Mouse (Mus musculus): ENCODE data around the gene Chrnd. TPM values are rescaled to one million over a fixed set of nuclear protein-coding genes. Genes with fewer than 3 reads are reported as not detected.

The Chrnd gene
- polyA plus RNA-seq, 1 experiment from 2014 or later, result 1.7 TPM

DNA sequence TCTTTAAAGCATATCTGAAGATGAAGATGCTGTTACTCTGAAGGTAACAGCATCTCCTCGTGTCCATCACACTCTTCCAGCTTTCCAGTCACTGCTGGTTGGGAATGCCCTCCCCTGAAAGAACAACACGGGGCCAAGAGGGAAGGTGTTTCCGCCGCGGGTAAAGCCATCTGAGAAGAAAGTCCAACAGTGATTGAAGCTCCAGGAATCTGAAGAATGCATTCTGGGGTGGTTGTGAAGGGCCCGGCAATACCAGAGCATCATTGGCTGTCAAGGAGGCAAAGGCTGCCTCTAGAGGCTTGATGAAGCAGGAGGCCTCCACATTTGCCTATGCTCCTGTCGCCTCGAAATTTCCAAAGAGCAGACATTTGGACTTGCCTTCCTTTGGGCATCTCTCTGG is 48.6 kb downstream of the Chrnd start:
- Histone ChIP-seq H3K36me3 (peaks cover 54% of the 10 kb centered on the region), H3K27me3 (no peaks in the 10 kb centered on the region), H3K27ac (no peak overlapping the region), H3K4me1 (replicated peaks) (no peaks in the 10 kb centered on the region), H3K9me3 (no peaks in the 10 kb centered on the region), H3K4me2 (no peak overlapping the region), H3K9ac (replicated peaks) (no peak overlapping the region), H3K4me3 (replicated peaks) (no peak overlapping the region)
- no peak for ATAC-seq (ENCODE audit: insufficient number of reproducible peaks, insufficient read depth, low FRiP score, low TSS enrichment, low read depth)
- 74% methylated on average over 8 of the region's 8 CpGs for WGBS

DNA sequence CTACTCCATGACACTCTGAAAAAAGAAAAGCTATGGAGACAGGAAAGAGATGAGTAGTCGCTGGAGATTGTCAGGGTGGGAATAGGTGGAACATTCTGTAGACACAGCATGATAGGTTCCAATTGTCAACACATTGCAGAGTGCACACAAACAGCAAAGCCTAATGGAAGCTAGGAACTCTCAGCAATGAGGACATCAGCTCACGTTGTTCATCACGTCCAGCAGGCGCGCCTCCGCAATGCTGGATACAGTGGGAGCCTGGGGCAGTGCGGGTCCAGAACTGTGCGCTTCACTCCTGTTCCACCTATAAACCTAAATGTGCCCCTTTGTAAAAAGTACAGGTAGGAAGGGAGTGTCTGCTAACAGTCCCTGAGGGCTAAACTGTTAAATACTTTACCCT is 52.6 kb downstream of the Chrnd start:
- Histone ChIP-seq H3K27ac (no peak overlapping the region), H3K9ac (replicated peaks) (no peak overlapping the region), H3K9me3 (no peaks in the 10 kb centered on the region), H3K36me3 (peaks cover 18% of the 10 kb centered on the region), H3K4me2 (no peak overlapping the region), H3K27me3 (no peaks in the 10 kb centered on the region), H3K4me1 (replicated peaks) (0 out of 2 replicates have a peak, but pooled peaks cover 2% of the 10 kb centered on the region), H3K4me3 (replicated peaks) (no peak overlapping the region)
- ATAC-seq (ENCODE audit: insufficient number of reproducible peaks, insufficient read depth, low FRiP score, low TSS enrichment, low read depth), result no peak
- WGBS, result 89% methylated on average over 8 of the region's 8 CpGs

DNA sequence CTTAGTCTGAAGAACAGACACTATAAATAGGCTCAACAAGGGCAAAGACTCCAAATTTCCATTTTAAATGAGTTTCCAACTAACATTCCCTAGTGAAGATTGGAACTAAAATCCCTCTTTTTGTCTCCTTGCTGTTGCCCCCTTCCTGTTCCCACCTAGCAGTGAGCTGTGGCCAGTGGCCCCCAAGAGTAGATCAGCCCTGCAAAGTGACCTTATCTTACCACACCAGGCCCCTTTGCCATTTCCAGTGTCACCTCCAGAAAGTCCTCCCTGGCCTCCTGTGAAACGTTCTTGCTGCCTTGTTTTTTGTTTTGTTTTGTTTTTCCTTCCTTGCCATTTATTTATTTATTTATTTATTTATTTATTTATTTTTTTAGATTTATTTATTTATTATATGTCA is 55.0 kb downstream of the Chrnd start:
- ATAC-seq (ENCODE audit: insufficient number of reproducible peaks, insufficient read depth, low FRiP score, low TSS enrichment, low read depth), result no peak
- Histone ChIP-seq H3K36me3 (no peaks in the 10 kb centered on the region), H3K4me3 (replicated peaks) (no peak overlapping the region), H3K4me1 (replicated peaks) (0 out of 2 replicates have a peak, but pooled peaks cover 2% of the 10 kb centered on the region), H3K9me3 (no peaks in the 10 kb centered on the region), H3K27me3 (no peaks in the 10 kb centered on the region), H3K27ac (no peak overlapping the region), H3K4me2 (no peak overlapping the region), H3K9ac (replicated peaks) (no peak overlapping the region)
- WGBS, result 44% methylated on average over 1 of the region's 1 CpGs

DNA sequence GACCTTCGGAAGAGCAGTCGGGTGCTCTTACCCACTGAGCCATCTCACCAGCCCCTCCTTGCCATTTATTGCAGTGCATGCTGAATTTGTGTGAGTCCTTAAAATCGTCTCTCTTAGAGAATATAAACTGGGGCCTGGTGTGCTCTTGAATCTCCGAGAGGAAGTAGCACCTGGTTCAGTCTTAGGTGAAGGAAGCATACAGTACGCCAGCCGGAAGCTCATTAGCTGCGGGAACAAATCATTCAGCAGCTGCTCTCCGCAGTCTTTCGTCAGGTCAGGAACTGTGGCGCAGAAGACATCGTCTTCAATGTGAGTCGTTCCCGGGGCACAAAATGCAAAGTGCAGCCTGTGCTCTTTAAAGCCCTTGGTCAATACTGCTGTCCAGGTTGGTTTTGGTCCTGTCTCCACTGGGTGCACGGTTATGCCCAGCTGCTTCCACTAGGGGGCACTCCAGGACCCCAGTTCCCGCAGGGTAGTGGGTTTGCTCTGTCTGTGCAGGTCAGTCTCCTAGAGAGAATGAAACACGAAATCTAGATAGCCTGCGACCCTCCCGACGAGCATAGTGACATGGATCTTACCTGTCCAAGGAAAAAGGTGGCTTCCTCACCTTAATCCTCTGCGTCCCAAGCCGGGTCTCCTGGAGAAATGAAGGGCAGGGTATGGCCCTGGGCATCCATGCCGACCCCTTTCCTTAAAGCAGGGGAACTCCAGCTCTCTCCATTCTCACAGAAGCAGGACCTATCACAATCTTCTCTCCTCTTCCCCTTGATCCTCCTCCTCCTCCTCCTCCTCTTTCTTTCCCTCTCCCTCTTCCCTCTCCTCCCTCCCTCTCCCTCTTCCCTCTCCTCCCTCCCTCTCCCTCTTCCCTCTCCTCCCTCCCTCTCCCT is 55.8 kb downstream of the Chrnd start:
- 22% methylated on average over 22 of the region's 22 CpGs for WGBS

More for the DNA sequence above, 55.8 kb downstream of the Chrnd start:
- no peaks in the 10 kb centered on the region for H3K9me3 ChIP-seq
- no peak overlapping the region for H3K9ac ChIP-seq (replicated peaks)
- H3K4me2 ChIP-seq, result peak overlapping the region; percentile 44
- H3K4me3 ChIP-seq (replicated peaks), result no peak overlapping the region
- no peaks in the 10 kb centered on the region for H3K36me3 ChIP-seq
- ATAC-seq (ENCODE audit: insufficient number of reproducible peaks, insufficient read depth, low FRiP score, low TSS enrichment, low read depth), result peak; percentile 83; the same call in 1 of the 2 replicates
- H3K27me3 ChIP-seq, result no peaks in the 10 kb centered on the region
- 0 out of 2 replicates have a peak, but pooled peaks cover 2% of the 10 kb centered on the region for H3K4me1 ChIP-seq (replicated peaks)
- H3K27ac ChIP-seq, result no peak overlapping the region

Other genes with a start within 250 kb of the Chrnd start
- not detected in 2 replicates for gene Alppl2, start 100.7 kb upstream of the Chrnd start, polyA plus RNA-seq (2016; fragmentation: Nextera tagmentation; extraction: Ambion mirVana)
- gene Alpi, start 89.0 kb upstream of the Chrnd start, polyA plus RNA-seq (2016; fragmentation: Nextera tagmentation; extraction: Ambion mirVana), result not detected in 2 replicates
- gene Akp3, start 65.6 kb upstream of the Chrnd start, polyA plus RNA-seq (2016; fragmentation: Nextera tagmentation; extraction: Ambion mirVana), result not detected in 2 replicates
- 0.29 and 0.56 TPM in 2 replicates for gene Ecel1, start 34.1 kb upstream of the Chrnd start, polyA plus RNA-seq (2016; fragmentation: Nextera tagmentation; extraction: Ambion mirVana)
- gene Prss56, start 7.3 kb upstream of the Chrnd start, polyA plus RNA-seq (2016; fragmentation: Nextera tagmentation; extraction: Ambion mirVana), result not detected in 2 replicates
- gene Chrng, start 14.1 kb downstream of the Chrnd start, polyA plus RNA-seq (2016; fragmentation: Nextera tagmentation; extraction: Ambion mirVana), result 10.4 and 11.8 TPM in 2 replicates
- gene Eif4e2, start 23.3 kb downstream of the Chrnd start, polyA plus RNA-seq (2016; fragmentation: Nextera tagmentation; extraction: Ambion mirVana), result 170 and 171 TPM in 2 replicates
- gene Efhd1, start 73.8 kb downstream of the Chrnd start, polyA plus RNA-seq (2016; fragmentation: Nextera tagmentation; extraction: Ambion mirVana), result 0.37 and 0.43 TPM in 2 replicates
- gene Gigyf2, start 136.4 kb downstream of the Chrnd start, polyA plus RNA-seq (2016; fragmentation: Nextera tagmentation; extraction: Ambion mirVana), result 57.5 and 62.5 TPM in 2 replicates
- 1.8 and 3.5 TPM in 2 replicates for gene Kcnj13, start 204.1 kb downstream of the Chrnd start, polyA plus RNA-seq (2016; fragmentation: Nextera tagmentation; extraction: Ambion mirVana)